Mouse (Mus musculus) colon, adult 2 months (tissue): ENCODE data around the gene Cyb5r4. TPM values are rescaled to one million over a fixed set of nuclear protein-coding genes. Genes with fewer than 3 reads are reported as not detected.

ENCODE experiments used
- polyA plus RNA-seq: library from polyadenylated mRNA; depleted of rRNA; stranded (reverse); fragments of >200 nt; gene quantifications from 2 replicates; pipeline ENCODE4 v1.2.3, GENCODE M21; 2012; rRNA removed

Gene Cyb5r4
- polyA plus RNA-seq: 7.7 and 10.2 TPM in 2 replicates

DNA sequence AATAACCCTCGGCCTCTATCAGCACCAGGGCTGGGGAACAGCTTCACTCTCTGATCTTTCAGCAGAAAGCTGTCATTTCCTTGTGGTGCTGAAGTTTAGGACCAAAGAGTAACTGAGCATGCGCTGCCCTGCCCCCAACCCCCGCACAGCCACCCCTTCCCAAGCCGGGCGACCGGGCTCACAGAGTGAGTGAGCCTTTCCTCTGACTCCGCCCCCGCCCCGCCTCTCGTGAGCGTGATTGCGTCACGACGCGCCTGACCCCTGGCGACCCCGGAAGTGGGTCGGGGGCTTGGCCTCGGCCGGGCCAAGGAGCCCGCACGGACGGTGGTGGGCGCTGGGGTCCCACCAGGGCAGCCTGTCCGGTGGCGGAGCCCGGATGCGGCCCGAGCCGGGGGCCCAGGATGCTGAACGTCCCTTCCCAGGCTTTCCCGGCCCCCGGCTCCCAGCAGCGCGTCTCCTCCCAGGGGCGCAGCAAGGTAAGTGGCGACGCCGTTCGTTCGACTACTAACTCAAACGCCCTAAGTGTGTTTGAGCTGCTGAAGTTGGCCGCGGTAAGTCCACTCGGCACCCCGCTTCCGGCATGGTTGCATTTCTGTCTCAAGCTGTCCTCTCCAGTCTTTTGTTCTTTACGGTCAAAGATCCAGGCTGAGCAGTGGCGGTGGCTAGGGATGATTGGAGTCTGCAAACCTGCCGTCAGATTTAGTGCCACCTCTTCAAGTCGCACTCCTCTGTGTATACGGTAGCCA lies at the start of gene Cyb5r4:
Gene Cyb5r4 (plus strand): TSS at position 237 of the 746 bp plus-strand sequence.

DNA sequence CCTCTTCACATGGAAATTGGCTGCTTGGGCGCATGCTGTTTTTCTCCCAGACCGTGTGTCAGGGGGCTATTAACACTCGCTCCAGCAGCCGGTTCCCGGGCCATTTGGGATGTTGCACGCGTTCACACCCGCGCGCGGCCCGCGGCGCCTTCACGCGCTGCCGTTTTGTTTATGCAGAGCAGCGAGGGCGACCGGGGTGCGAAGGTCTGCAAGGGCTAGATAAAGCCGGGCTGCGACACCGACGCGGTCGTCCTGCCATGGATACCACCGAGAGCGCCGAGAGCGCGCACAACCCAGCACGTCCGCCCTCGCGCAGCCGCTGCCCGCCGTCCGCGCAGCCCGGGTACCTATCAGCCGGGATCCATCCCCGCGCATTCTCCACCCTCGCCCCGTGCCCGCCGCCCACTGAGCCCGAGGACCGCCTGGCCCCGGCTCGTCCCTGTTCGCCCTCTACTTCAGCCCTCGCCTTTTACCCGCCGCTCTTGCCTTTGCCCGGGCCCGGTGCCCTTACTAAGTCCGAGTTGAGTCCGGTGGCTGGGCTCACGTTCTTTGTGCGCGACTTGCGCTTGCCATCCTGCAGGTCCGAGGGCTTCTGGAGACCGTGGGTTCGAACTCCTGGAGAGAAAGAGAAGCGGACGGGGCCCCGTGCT lies 6.4 kb upstream of the Cyb5r4 start, which contains the start of gene Ripply2:
Gene Ripply2 (plus strand): TSS at position 250 of the 650 bp plus-strand sequence.

Other genes with a start within 250 kb of the Cyb5r4 start
- gene Snap91, start 141.4 kb upstream of the Cyb5r4 start, polyA plus RNA-seq: 1.5 and 1.6 TPM in 2 replicates
- gene Ripply2, start 6.5 kb upstream of the Cyb5r4 start, polyA plus RNA-seq: not detected in 2 replicates
- gene Mrap2, start 122.3 kb downstream of the Cyb5r4 start, polyA plus RNA-seq: 0.09 TPM in 1 of 2 replicates, not detected in the other
- gene Cep162, start 233.5 kb downstream of the Cyb5r4 start, polyA plus RNA-seq: 0.73 and 1.1 TPM in 2 replicates